Mouse (Mus musculus): ENCODE measurements around the gene Chst1.

Gene Chst1

DNA sequence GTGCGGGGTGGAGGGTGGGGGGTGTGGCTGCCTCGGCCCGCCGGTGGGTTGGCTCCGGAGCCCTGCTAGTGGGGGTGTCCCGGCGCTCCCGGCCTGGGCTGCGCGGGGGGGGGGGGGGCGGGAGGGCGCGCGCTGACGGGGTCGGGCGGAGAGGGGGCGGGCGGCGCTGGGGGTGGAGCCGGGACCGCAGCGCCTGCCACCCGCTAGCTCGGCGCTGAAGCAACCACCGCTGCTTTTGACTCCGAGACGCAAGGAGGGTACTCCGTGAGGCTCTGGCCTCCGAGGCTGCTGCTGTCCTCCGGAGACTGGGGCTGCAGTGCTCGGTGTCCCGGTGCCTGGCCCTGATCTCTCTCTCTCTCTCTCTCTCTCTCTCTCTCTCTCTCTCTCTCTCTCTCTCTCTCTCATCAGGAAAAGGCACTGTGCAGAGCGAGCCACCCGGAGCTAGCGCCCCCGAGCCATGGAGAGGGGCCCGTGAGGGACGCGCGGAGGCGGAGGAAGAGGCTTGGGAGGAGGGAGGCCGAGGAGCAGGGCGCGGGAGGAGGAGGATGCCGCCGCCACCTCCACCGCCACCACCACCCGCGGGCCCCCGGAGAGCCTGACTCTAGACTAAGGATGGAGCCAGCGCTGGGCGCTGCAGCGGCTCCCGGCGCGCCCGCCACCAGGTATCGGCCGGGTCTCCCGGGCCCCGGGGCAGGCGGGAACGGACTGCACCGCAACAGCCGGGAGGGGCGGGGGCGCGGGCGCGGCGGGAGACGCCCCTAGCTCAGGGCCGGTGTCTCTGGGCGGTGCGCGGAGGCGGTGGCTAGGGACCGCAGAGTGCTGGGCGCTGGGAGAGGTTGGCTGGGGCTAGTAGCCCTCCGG, at the start of gene Chst1:
Chst1 (plus strand) TSS at position 221 of the 861 bp plus-strand sequence.
- DNase-seq (ENCODE audit: low spot score) = no peak

DNA sequence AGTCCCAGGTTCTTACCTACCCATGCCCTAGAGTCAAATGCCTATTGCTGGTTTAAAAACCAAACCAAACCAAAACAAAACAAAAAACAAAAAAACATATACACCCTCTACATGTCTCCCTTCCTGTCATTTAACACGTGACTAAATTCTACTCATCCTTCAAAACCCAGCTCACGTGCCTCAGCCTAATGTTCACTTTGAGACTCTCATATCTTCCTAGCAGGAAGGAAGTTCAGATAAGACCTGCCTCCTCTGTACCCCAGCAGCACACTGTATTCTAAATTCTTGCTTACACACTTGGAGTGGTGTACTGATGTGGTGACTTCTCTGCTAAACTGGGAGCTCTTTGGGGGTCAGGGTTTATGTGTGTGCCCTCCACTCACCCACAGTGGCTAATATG, 49.5 kb upstream of the Chst1 start:
- no peak for DNase-seq (ENCODE audit: low spot score)

DNA sequence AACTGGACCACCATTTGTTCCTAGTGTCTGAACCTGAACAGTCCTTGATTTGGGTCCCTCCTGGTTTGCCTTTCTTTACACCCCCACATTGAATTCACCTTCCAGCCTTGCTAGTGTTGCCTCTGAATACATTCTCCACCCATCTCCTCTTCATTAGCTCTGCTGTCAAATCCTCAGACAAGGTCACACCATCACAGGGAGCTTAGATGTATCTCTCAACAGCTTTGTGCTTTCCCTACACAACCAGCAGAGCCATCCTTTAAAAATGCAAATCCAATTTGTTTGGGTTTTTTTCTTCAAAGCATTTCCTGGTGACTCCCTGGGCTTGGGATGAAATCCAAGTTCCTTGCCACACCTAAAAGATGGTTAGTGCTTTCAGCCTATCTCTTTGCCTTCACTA, 45.0 kb upstream of the Chst1 start:
- DNase-seq (ENCODE audit: low spot score) = no peak

DNA sequence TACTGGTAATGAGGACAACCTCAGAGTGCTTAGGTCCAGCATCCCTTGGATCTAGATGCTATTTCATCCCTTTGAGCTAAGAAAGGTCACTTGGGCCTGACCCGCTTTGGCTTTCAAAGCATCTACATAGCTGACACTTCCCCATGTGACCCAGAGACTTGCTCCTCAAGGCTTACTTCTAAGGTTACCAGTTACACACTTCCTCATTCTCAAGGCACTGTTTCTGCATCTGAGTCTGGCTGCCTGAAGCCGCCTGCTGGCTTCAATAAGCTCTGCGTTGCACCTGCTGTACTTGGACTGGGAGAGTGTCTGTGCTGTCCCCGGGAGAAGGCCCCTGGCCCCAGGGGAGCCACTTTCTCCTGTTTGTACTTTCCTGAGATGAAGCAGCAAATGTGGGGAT, 36.6 kb upstream of the Chst1 start:
- DNase-seq (ENCODE audit: low spot score) = no peak

DNA sequence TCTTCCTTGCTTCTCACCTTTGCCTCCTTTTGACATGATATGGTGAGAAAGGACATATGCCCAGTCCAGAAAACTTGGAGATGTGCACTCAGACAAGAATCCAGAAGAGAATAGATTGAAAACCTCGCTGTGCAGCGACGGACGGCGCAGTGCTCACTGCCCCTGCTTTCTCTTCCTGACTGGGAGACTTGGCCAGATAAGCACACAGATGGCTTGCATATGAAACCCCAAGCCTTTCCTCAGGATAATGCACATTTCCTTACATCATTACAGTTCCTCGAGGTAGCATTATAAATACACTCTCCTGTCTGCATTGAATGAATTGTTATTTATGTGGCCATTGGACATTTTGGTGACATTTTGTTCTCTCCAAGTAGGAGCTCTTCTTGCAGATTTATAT, 28.9 kb upstream of the Chst1 start:
- no peak for DNase-seq (ENCODE audit: low spot score)

DNA sequence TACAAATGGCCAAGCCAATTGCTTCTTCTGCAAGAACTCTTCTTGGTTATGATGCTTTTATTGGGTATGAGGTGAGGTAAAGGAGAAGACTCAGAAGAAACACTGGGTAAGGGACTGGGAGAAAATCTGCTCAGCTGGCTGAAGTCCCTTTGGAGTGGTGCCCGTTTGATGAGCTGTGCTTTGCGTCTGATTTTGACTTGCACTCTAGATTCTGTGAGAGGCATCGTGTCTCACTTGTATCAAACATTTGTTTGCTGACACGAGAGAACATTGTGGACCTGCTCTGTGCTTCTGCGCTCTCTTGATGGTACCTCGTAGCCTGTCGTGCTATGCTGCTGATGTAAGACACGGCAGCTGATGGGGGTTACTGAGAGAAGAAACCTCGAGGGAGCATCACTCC, 21.7 kb upstream of the Chst1 start:
- no peak for DNase-seq (ENCODE audit: low spot score)

DNA sequence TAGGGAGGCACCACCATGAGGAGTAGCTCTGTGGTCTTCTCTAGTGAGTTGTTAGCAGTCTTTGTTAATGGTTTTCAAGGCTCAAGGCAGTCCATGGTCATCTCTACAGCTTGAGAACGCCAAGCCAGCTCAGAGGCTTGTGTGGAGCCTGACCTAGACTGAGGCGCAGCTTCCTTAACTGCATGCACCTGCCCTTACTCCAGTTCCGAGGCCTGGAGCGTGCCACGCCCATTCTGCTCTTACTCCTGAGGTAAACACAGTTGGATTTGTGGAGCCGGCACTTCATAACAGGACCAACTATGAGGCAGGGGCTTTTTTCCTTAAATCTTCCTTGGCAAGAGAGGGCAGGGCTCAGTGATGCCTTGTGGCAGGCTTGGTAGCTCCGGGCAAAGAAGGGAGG, 18.2 kb upstream of the Chst1 start:
- no peak for DNase-seq (ENCODE audit: low spot score)

DNA sequence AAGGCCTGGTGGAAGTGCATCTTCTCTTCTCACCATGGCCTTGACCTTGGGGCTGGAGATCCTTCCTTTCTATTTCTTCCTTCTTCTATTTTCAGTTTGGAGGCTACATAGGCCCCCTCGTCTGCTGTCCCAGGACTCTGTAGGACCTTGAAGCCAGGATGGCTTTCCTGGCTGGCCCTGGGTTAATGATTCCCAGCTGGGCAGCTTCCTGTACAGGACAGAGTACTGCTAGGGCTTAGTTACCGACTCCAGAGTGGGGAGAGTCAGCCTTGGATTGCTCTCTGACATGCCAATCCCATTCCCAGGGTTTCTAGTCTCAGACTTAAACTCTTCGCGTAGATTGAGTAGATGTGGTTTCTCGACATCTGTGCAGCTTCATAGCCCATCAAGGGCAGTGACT, 16.9 kb upstream of the Chst1 start:
- DNase-seq (ENCODE audit: low spot score) = no peak

DNA sequence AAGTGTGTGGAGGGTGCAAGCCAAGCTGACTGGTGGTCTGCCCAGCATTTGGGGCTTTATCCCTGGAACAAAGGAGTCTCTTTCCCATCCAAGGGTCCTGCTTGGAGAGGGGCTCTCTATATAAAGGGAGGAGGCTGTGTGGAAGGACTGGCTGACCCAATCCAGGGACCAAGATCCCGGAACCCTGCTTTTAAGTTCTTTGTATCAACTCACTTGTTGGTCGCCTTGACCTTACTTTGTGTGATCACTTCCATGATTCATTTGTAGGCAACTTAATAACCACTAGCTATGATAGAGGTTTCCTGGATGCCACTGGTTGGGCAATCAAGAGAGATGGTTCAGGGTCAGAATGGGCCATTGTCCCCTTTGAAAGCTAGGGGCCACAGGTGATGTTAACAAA, 11.7 kb upstream of the Chst1 start:
- no peak for DNase-seq (ENCODE audit: low spot score)

DNA sequence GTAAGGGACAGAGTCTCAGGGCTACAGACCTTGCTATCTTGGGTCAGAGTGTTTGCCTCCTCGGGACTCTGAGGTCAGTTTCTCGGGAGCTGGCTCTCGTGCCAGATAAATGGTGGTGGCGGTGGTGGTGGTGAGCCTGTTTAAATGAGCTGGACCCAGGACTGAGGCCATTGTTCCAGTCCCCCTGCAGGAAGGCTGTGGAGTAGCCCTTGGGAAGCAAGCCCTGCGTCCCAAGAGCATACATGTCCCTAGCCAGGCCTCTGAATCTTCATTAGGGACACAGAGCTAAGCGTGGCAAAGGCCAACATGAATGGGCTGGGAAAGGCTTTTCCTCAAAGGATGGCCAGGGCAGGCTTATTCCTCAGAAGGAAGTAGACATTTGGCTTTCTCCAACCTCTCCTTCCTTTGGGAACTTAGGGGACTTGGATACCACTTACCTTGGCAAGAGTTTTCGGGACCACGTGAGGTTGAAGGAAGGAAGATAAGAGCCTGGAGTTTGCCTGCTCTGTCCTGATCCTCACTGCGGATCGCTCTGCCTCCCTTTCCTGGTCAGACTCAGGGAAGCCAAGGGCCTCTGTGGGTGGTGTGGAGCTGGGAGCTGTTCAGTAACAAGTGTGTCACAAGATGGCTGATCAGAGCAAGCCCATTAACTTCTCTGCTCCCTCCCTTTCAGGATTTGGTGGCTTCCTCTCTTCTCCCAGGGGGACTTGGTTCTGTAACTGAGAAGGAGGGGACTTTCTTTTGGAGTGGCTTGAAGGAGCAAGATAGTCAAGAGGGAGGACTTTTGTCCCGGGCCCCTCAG, 4.4 kb upstream of the Chst1 start:
- DNase-seq (ENCODE audit: low spot score) = no peak

DNA sequence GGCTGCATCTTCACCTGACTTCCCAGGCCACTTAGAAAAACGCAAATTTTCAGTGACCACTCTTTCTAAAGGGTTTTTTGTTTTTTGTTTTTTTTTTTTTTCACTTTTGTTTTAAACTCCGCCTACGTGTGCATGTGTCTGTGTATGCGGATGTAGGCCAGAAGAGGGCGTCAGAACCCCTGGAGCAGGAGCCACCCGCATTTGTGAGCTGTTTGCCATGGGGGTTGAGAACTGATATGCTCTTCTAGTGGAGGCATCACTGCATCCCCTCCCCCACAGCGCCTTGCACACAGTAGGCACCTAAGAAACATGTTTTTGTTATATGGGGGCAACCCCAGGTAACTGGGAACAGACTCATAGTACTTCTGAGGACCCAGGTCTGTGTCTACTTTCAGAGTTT, 2.2 kb upstream of the Chst1 start:
- no peak for DNase-seq (ENCODE audit: low spot score)

DNA sequence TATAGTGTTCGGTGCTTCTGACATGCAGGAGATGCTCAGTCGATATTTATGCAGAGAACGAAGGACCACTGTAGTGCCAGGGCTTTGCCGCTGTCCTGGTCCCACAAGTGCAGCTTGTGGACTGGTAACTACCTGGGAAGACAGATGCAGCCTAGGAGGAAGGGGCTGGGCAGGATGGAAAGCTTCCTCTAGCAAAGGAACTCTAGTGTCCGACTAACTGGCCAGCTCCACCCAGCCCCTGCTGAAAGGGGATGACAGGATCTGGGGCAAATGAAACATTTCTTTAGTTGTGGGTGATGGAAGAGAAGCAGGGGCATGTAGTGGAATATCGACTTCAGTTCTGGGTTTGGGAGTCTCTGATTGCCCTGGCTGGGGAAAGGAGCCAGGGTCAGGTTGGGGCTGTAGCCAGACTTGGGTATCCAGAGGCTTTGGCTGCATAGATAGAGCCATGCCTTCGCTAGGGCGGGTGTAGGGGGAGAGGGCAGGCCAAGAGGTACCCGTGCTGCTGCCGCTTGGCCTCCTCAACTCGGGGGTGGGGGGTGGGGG, 493 bp upstream of the Chst1 start:
- no peak for DNase-seq (ENCODE audit: low spot score)

DNA sequence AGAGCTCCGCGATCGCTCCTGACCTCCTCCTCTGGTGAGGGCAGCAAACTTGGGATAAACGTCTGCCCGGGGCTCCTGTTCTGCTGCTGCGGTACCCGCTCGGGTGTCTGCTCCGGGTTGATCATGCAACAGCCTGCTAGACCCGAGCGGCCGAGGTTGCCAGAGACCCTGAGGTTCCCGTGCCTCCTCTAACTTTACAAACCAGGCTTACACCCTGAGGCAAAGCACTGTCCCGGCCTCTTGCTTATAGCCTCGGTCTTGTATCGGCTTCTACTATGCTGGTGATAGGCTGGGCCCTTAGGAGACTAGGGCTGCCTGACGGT, 802 bp downstream of the Chst1 start:
- no peak for DNase-seq (ENCODE audit: low spot score)

DNA sequence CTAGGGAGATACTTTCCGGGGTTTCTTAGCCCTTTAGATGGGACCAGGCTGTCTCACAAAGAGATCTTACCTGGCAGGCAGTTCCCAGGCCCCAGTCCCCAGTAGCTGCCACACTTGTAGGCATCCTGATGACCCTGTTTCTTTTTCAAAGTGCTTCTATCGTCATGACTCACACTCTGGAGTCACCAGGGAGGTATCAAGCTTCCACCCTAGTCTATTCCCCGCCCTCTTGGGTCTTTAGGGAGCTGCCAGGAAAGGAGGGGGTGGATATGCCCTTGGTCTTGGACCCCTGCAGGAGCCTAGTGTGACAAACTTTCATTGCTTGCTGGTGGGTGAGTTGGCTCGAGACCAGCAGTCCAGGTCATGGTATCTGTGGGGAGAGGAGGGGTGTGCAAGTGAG, 1.7 kb downstream of the Chst1 start:
- no peak for DNase-seq (ENCODE audit: low spot score)

DNA sequence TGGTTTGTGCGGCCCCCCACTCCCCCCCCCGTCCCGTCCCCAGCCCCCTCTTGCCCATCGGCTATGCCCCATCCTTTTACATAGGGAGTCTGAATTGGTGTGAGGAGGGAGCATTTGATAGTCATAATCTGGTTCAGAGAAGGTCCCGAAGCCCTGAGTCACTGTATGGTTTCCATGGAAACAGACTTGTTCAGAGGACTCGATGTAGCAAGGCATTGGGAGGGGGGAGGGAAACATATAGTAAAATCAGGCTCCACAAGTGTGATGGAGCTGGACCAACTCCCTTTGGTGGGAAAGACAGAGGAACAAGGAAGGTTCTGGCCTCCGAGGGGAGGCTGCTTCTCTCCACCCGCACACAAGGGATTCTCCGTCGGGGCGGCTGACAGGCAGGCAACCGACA, 2.6 kb downstream of the Chst1 start:
- DNase-seq (ENCODE audit: low spot score) = no peak

DNA sequence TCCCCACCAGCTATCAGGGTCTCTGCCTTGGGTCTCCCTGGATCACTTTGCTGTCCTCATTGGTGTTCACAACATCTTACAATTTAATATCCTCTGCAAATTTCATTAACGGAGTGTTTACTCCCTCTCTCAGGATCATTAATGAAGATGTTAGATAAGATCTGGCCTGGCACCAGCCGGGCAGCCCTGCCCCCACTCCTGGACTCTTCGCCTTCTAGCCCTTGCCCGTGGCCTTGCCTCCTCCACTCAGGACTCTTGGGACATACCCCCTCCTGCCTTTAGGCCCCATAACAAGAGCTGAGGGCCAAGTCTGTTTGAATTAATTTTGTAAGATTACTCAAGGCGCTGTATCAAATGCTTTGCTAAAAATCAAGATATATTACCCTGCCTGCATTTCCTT, 4.1 kb downstream of the Chst1 start:
- DNase-seq (ENCODE audit: low spot score) = no peak

DNA sequence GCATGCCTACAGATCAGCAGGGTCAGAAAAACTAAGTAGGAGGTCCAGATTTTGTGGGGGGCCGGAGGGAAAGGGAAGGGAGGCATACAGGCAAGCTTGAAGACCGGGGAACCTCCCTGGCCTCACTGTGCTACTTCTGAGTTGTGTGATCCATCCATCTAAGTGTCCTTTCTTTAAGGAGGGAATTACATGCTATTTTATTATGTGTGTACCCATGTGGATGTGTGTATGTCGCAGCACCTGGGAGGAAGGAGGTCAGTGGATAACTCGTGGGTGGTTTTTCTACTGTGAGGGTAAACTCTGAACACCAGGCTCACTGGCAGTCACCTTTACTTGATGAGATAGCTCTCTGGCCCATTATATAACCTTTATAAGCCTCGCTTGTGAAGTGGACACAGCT, 5.1 kb downstream of the Chst1 start:
- no peak for DNase-seq (ENCODE audit: low spot score)

DNA sequence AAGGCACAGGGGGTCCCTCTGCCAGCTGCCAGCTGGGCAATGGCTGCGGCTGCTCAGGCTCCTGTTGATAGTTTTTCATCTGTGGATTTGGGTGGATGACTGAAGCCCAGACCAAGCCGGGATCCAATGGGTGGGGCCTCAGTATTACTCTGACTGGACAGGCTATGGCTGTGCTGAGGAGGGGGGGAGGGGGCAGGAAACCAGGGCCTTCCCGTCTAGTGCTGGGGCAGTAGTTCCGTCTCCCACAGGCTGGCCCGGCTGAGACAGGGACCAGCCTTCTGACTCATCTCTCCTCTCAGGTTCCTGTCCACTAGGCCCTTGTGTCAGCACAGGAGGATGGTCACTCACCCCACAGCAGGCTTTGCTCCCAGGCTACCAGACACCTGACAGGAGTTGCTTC, 6.5 kb downstream of the Chst1 start:
- peak; percentile 29 for DNase-seq (ENCODE audit: low spot score)

DNA sequence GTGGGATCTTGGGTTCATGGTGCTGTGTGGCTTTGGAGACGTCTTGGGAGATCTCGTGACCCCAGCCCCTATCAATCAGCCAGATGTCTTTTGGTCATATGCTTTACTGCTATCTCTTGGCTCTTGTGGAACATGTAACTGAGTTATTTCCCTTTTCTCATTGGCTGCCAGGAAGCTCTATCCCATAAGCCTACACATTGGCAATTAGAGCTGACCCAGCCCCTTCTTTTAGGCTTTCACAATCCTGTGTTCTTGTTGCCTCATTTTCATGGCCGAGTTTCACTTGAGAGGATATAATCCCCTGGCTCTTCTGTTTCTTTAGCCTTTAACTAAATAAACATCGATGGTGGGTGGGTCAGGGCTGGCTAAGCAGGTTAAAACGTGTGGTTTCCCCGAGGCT, 7.6 kb downstream of the Chst1 start:
- DNase-seq (ENCODE audit: low spot score) = no peak

DNA sequence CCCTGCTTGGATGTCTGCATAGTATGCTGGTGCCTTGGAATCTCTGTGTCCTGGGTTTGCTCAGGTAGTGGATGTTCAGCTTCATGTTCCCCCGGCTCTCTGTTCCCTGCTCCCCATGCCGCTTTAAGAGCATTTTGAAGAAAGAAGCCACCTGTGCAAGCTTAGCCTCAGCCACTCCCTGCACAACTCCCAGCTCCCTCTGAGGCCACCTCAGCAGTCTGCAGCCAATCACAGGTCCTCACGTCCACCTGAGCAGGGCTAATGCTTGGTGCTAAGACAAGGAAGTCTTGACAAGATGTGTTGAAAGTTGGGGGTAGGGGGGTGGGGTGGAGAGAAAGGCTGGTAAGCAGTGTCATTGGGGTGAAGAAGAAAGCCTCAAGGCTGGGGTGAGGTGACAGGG, 8.1 kb downstream of the Chst1 start:
- no peak for DNase-seq (ENCODE audit: low spot score)

DNA sequence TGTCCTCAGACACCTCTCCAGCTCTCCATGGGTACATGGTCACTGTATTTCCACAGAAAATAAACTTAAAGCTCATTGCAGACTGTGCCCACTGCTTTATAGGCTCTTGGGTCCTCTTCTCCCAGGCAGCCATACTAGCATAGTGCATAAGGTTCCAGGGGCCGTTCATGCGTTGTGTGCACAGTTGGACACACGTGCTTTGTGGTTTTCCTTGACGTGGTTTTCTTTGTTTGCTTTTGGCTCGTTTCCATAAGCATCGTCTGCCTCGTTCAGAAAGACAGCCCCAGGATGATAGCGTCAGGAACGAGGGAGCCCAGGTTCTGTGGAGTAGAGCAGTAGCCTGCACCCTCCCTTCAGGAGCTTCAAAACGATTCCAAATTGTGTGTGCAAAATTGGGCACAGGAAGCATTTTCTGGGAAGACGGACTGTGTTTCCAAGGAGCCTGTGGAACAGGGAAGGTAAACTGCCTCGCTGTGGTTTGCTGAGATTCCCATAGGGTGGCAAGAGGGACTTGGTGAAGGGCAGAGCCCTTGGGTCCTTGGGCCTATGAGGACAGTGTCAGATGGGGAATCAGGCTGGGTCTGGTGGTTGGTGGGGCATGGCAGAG, 8.6 kb downstream of the Chst1 start:
- DNase-seq (ENCODE audit: low spot score) = no peak

DNA sequence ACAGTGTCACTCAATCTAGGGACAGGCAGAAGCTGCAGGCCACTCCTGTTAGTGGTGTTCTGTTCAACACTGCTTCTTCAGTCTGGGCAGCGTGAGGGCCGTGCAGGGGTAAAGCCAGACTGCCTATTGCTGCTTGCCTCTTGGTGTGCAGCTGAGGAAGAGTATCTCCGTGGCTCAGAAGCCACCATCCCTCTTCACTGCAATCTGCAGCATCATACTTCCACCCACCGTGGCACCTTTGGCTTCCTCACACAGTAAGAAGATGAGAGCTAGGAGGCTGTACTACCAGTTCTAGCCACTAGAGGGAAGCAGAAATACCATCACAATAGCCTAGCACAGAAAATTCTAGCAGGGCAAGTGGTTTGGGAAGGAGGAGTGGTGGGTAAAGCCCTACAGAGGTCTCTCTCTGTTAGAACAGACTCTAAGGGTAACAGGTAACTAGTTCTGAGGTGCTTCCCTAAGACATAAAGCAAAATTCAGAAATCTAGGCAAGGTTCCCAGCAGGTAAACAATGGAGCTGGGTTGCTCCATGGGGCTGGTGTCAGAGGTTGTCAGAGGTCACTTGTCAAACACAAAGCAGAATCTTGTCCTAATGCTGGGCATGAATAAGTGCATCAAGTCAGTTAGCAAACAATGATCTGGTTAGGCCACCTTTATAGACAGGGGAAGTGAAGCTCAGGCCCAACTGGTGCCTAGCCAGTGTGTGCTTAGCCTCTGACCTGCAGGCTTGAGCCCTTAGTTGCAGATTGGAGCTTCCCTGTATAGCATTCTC, 9.5 kb downstream of the Chst1 start:
- DNase-seq (ENCODE audit: low spot score) = peak; percentile 57

Measured in lung, postnatal 25 days (tissue).